Mouse (Mus musculus) thymus, adult 18-20 months (tissue): Measurements from ENCODE around the gene Cux2.
A peak's percentile ranks its signal among the peaks of the same experiment; 100 is the strongest.
"Not testable (repeated sequence)": the region's sequence is repeated elsewhere in the genome, so short reads cannot be mapped to it uniquely, and the experiment has no call there.

Experiments used
- DNase-seq, 2 experiments: peaks; one replicate each; pipeline ENCODE4 v3.0.0; 2022; ENCODE audit warnings: mixed read lengths in 2 of 2

The Cux2 gene

DNA sequence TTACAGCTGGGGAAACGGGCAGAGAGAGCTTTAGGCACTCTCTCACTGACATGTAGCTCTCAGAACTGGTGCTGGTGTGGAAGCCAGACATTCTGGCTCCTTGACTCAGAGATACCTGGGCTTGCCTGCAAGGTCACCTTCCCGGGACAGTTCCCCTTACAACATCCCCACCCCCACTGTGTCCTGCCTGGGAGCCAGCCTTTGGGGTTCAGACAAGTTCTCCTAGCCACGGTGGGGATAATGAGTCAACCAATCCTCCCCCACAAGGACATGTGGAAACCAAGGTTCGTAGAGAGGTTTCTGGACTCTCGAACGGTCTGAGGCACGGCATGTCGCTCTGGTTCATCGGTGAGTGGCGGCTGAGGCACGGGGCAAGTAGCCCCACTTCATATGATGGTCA is 193.2 kb downstream of the Cux2 start:
- DNase-seq: no peak

DNA sequence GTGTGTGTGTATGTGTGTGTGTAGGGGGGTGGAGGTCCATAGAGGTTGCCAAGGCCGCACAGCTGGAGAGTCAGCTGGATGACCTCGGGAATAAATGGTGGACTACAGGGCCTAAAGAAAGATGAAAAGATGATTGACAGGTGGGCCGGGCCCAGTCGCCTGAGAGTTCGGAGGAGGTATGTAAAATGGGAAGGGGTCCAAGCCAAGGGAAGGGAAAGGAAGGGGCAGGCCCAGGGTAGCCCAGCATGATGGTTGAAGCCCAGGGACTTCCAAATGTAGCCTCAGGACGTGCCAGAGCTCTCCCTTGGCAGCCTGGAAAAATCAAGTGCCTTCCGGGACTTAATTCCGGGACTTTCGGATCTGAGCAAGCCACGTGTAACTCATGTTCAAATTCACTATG is 195.1 kb downstream of the Cux2 start:
- no peak for DNase-seq

DNA sequence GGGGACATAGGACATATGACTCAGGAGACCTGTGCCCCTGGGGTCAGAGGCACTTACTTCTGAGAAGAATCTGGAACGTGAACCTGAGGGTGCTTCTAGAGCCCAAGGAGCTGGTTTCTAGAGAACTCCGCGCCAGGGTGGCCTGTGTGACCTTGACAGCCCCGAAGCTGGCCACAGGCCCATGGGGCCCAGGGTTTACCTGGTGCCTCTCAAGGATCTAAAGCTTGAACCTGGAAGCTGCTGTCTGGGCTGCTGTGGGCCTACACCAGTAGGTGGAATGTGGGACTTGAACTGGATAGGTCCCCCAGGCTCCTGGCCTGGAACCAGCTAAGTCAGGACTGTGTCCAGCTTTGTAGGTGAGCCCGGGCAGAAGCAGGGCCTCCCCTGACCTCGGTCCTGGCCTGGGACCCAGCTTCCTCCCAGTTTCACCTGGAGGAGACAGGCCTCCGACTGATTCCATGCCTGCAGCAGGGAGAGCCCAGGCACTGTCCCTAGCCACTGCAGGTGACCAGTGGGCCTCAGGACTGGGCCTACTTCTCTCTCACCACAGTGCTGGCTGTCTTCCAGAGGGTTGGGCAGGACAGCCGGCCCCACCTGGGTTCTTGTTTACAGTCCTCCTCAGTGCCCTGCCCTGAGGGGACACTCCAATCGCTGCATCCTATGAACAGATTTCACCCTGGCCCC is 196.4 kb downstream of the Cux2 start:
- DNase-seq: no peak

DNA sequence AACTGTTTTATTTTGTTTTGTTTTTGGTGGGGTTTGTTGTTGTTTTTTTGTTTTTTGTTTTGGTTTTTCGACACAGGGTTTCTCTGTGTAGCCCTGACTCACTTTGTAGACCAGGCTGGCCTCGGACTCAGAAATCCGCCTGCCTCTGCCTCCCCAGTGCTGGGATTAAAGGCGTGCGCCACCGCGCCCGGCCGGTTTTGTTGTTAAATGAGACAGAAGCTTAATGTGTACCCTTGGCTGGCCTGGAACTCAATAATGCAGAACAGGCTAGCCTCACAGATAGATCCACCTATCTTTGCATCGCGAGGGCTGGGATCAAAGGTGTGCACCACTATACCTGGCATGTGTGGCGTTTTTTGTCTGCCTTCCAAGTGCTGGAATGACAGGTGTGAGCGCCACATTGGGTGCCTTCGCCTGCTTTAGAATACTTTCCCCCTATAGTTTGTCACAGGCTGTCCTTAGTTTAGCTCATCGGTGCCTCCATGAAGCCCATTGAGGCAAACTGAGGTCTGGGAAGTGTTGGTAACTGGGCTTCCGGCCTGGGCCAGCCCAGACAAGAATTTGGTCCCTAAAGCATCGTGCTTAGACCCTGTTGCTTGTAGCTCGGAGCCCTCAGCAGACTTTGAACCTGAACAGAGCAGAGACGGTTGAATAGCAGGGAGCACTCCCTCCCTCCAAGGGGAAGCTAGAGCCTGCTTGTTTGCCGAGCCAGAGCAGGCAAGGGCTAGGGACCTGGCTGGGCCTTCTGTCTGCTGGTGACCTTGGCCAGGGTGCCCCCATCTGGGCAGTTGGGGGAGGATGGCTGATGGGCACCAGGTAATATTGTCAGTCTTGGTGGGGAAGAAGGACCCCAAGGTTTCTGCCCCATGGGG is 200.2 kb downstream of the Cux2 start:
- DNase-seq: no peak

DNA sequence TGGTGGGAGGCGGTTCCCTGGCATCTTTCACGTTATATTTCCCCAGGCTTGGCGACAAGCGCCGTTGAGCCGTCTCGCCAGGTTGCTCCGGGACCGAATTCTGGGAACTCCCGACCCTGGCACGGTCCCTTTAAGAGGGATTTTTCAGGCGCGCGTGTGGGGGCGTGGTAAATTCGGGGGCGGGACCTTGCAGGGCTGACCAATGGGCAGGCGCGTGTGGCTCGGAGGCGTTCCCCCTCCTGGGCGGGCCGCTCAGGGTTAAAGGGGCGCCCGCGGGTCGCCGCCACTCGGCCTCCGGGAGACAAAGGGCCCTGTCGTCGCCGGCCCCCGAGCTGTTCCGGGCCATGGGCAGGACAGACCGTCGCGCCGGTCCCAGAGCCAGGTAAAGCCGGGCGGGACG is 201.2 kb downstream of the Cux2 start, which contains the start of gene Pheta1:
Pheta1 (plus strand) TSS at position 242 of the 400 bp plus-strand sequence.
- peak; percentile 81 to 82 for DNase-seq

DNA sequence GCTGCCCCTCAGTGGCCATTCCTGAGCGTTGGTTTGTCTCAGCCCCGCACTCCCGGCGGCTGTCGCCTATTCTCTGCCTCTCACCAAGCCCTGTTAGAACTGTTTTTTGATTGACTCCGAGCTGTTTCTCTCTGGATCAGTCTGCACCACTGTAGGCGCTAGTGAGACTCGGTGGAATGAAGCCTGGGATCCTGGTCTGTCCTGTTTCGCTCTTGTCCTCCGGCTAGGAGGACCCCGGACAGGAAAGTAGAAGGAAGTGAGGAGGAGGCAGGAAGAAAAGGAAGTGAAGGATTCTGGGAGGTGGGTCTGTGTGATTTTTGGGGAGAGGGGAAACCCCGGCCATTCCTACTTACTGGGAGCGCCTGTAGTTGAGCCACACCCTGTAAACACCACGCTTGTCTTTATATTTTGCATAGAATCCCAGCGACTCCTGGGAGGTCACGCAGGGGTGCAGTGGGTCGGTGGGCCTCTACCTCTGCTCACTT is 201.8 kb downstream of the Cux2 start:
- DNase-seq: peak in 1 of 2 experiments; percentile 41

DNA sequence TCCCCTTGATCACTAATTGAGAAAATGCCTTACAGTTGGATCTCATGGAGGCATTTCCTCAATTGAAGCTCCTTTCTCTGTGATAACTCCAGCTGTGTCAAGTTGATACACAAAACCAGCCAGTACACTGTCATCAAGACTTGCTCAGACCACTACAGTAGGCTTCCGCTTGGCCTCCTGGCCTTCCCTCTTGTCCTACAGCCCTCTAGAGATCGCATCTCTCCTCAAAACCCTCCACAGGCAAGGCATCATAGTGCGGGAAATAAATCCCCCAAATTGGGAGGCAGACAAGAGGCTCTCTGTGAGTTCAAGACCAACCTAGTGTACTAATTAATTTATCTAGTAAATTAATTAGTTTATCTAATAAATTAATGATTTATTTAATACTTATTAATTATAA is 202.6 kb downstream of the Cux2 start:
- DNase-seq: not testable (repeated sequence)

DNA sequence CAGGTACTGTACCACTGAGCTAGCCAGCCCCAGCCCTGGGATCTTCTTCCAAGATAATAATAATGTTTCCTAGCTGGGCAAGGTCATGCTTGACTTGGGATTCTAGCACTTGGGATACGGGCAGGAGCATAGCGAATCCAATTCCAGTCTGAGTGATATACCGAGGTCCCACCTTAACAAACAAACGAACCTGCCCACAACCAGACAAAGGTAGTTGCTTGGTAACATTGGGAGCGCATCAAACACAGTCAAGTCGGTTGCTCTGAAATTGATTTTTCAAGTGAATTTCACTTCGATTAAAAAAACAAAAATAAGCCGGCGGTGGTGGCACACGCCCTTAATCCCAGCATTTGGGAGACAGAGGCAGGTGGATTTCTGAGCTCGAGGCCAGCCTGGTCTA is 203.6 kb downstream of the Cux2 start:
- DNase-seq: no peak

DNA sequence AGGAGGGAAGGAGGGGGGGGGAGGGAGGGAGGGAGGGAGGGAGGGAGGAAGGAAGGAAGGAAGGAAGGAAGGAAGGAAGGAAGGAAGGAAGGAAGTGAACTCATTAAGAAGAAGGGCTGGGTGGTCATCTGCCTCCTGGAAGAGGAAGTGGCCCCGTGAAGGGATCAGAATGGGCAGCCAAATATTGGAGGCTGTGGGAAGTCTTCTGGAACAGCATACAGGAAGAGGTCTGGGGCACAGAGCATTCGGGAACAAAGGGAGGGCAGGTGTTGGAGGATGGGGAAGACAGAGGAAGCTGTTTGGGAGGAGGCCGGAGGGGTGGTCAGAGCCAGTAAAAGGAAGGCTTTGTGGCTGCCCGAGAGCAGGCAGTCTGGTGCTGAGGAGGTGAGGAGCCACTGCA is 204.5 kb downstream of the Cux2 start:
- no peak for DNase-seq

DNA sequence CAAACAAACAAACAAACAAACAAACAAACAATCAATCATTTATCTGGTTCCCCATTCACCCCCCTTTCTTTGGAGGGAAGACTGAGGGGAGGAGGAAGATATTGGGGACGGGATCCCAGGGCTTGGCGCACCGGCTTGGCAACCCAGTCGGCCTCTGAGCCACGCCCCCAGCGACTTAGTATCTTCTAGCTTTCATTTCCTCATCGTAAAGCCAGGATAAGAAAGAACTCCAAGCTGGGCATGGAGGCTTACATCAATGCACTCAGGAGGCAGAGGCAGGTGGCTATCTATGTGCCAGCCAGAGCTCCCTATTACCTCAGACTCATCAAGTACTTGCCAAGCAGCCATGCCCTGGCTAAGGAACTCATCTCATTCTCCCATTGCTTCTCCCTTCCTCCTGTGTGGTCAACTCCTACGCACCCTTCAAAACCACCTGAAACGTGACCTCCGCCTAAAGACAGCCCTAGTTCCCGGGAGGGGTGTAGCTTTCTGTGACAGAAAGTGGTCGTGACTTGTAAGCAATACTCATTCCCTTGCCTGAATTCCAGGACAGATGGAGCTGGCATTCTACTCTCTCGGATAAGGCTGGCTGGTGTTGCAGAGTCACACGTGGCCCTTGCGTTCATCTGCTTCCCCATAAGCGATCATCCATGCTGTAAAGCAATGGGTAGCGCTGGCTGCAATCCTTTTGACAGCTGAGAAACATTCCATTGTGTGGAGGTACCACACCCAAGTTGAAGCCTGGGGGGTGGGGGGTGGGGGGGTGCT is 206.6 kb downstream of the Cux2 start:
- DNase-seq: no peak

DNA sequence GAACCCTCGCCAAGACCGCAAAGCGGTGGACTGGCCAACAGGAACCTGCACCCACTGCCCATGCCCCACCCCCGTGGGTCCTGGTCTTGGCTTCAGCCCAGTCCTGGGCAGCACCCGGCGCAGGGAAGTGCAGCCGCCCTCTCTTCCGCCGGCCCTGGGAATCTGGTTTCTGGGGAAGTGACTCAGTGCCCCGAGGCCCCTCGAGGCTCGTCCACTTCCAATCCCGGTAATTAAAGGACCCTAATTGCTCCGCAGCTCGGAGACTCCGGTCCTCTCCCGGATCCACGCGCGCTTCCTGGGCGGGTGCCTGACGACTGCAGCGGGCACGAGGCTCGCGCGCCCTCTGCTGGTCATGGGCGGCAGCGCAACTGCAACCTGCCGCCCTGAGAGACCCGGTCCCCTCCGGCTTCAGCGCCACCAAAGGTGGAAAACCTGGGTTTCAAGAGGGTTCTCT is 207.2 kb downstream of the Cux2 start:
- DNase-seq: peak; percentile 67 to 71

DNA sequence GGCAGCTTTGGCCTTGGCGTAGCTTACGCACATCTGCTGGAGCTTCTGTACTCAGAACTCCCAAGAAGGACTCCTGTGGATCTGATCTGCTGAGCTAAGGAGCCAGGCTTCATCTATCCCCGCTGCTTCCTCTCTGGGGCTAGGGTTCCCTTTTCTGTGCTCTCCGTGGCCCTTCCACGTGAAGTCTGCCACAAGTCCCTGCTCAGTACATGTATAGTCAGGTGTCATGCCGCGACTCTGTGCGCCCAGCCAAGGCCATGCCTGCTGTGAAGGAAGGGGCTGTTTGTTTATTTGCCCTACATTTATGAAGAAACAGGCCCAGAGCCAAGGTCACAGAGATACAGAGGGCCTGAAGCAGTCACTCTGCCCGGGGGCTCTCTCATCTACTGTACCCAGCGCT is 207.9 kb downstream of the Cux2 start:
- no peak for DNase-seq

DNA sequence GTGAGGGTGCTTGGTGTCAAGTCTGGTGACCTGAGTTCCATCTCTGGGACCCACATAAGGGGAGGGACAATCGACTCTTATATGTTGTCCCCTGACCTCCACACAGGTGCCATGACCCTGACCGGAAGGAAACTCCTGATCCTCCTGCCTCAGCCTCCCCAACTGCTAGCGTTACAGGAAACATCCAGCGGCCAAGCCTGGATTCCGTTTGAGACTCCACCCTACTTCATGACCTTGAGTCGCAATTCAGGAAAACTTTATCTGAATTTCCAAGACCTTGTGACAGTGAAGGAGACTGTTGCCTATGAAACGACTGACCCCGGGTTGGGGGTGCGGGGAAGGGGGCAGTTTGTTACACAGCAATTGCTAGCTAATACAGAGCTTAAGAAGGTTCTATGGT is 208.4 kb downstream of the Cux2 start:
- DNase-seq: no peak

DNA sequence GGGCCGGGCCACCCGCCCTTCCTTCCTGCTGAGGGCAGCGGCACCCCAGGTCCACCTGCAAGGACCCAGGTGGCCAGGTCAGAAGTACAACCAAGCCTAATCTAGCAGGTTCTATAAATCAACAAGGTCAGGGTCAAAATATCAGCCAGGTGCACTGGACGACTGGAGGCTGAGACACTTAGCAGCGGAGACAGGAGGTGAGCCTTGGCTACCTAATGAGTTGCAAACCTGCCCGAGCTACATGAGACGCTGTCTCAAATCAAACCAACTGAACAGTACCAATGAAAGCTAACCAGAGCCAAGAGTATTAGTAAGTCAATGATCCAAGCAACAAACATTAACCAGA is 210.8 kb downstream of the Cux2 start:
- no peak for DNase-seq

DNA sequence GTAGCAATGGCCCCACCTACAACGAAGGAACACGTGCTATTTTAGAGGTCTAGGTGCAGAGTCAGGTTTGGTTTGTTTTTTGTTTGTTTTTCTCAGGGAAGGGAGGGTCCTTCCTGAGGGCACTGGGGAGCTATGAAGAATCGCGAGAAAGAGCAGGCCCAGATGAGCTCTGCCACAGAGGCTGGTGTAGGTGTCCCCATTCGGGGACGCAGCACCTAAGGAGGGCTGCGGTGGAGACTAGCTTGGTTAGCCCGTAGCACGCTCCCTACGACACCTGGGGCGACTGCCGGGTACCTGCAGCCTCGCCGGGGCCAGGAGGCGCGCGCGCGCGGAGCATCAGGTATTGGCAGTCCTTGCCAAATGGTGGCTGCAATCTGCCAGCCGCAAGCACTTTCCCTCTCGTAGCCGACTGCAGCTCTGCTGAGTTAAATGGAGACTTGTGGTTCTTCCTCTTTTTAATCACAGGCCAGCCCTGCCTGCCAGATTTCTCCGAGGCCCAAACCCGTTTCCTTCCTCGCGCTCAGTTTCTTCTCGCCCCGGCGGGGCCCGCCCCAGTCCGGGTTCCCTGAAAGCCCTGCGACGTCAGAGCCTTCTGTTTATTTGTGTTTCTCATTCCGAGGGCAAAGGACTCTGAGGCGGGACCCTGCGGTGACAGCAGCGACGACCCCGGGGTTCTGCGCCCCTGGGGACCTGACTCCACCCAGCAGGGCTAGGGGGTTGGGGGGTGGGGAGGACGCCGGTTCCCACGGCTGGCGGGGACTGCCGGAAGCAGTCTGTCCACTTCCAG is 211.4 kb downstream of the Cux2 start:
- peak; percentile 43 to 51 for DNase-seq

DNA sequence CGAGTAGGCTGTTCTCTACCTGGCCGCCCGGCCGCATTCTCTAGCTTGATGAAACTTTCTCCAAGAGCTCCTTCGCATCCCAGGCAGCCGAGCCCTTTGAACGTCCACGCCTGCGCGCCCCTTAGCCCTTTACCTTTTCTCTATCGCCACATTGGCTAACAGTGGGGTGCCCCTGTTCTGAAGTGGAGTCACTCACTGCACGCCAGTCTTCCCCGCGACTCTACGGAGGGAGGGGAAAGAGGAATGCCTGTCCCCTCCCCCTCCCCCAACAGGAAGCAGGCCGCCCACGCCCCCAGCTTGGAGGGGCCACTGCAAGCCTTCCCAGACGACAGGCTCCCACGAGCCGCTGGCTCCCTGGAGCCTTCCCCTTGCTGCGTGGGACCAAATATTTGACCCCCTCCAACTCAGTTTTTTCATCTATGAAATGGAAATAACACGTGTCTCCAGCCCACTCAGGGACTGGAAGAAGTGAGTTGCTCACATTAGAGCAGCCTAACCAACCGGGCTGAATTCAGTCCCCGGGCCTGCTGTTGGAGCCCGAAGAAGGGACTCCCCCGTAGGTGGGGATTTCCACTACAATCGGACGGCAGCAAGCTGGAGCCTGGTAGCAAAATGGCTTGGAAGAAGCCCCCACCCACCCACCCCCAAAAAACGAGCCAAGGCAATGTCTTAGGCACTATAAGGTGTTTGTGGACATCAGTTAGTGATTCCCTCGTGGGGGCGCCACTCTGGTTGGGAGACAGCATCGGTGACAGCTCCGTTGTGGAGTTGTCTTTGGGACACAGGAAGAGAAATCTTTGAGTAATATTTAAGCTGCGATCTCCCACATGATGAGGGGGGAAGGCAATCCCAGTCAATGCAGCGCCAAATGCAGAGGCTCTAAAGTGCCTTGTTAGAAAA is 212.2 kb downstream of the Cux2 start, which contains the start of gene Sh2b3:
Sh2b3 (minus strand) TSS at position 206 of the 900 bp plus-strand sequence.
- DNase-seq: peak; percentile 52 to 70

DNA sequence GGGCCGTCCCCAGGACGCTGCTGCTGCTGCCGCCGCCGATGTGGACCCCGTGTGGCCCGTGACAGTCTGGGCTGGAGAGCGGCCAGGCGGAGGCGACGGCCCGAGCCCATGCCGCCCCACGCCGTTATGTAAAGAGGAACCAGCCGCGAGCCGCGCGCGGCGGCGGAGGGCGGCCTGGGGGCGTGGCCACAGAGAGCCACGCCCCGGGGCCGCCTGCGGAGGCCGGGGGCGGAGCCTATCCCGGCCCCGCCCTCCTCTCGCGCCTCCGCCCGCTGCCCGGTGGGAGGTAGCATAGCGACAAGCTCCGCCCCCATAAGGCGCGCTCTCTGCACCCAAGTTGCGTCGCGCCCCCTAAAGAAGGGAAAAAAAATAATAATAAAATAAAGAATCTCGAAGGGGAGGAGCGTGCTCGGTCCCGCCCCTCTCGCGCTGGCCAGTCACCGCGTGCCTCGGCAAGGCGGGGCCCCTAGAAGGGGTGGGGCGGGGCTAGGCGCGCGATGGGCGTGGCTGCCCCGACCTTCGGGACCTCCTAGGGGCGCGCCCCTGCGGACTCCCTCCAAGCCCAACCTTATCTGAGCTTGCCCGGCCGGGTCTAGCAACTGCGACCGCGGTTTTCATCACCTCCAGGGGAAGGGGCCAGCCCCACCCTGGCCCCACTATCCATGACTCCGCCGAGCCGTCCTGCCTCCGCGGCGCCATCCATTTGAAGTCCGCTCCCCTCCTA is 213.0 kb downstream of the Cux2 start:
- peak; percentile 75 to 81 for DNase-seq

DNA sequence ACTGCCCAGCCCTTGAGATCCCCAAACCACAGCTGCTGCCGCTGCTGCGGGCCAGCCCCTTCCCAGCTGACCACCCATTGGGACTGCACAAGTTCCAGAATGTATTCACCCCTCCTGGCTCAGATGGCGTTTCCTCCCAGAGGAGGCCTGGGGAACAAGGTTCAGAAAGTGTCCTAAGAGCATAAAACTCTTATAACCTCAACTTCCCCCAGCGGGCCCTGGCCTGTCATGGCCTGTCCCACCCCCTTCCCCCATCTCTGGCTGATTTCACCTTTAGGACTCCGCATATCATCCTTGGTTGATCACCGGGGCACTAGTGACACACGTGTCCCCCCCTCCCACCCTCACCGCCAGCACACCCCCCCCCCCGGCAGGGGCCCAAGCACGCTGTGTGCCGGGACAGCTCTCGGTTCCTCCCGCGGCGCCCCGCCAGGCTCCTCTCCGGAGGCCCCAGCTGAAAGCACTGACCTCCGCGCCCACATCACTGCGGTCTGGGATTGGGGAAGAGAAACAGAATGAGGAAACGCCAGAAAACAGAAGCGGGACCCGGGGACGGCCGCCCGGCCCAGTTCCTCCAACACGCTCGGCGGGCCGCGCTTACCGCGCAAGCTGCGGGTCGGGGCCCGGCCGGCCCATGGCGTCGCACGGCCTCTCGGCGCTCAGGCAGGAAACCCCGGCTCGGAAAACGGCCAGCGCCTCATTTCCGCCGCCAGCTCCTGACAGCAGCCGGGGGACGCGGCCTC is 213.8 kb downstream of the Cux2 start:
- peak; percentile 49 to 66 for DNase-seq

DNA sequence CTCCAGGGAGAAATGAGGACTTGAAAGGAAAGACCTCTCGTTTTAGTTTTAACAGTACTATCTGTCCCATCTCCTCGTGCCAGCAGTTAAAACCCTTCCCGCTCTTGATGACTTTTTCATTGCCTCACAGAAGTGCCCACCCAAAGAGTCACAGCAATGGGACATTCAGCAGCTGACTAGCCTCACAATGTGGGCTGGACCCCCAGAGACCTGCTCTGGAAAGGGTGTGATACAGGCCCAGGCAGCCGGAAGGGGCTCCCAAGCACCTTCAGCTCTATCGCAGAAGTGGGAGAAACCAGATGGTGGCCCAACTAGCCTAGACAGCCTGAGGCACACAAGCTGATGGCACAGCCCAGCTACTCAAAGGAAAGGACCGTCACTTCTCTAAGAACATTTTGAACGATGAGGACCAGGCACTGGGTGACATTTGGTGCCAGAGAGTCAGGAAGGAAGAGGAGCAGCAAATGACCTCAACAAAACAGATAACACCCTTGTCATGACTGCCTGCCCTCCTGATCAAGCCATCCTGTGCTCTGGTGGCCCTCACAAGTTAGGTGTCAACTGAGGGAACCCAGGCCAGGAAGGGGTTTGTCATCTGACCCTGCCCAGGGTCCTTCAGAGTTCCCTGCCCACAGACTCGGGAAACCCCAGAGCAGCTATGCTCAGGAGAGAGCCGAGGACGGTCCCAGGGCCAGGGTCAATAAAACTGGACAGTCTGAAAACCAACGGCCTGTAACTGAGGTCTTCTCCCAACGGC is 214.7 kb downstream of the Cux2 start:
- no peak for DNase-seq
